Mouse (Mus musculus): ENCODE results near the gene Cables2. TPM values are rescaled to one million over a fixed set of nuclear protein-coding genes. Genes with fewer than 3 reads are reported as not detected.

Cables2 gene
- polyA plus RNA-seq, 1 experiment from 2014 or later, result 14.5 TPM

- Histone ChIP-seq H3K9me3 (no peaks in the 10 kb centered on the region), H3K9ac (no peak overlapping the region), H3K4me2 (no peak overlapping the region), H3K27me3 (replicated peaks) (no peaks in the 10 kb centered on the region), H3K4me1 (peaks cover 7% of the 10 kb centered on the region; the same call in 1 of the 2 replicates), H3K27ac (no peak overlapping the region), H3K4me3 (replicated peaks) (no peak overlapping the region), H3K36me3 (no peaks in the 10 kb centered on the region)
- no peak for ATAC-seq (ENCODE audit: insufficient read depth, low FRiP score, low read depth)
- WGBS, result 80% methylated on average over 12 of the region's 12 CpGs
Observed at GRCm38 (mm10) chr2:180303468-180303867, 30.2 kb upstream of the Cables2 start.

- H3K27me3 ChIP-seq (replicated peaks), result no peaks in the 10 kb centered on the region
- H3K9ac ChIP-seq, result no peak overlapping the region
- no peak overlapping the region for H3K27ac ChIP-seq
- WGBS, result 78% methylated on average over 4 of the region's 4 CpGs
- H3K9me3 ChIP-seq, result no peaks in the 10 kb centered on the region
- no peak overlapping the region for H3K4me2 ChIP-seq
- peaks cover 7% of the 10 kb centered on the region; the same call in 1 of the 2 replicates for H3K4me1 ChIP-seq
- no peaks in the 10 kb centered on the region for H3K36me3 ChIP-seq
- ATAC-seq (ENCODE audit: insufficient read depth, low FRiP score, low read depth), result no peak
- no peak overlapping the region for H3K4me3 ChIP-seq (replicated peaks)
Observed at GRCm38 (mm10) chr2:180302201-180302600, 28.9 kb upstream of the Cables2 start.

GRCm38 (mm10) chr2:180300771-180301170 is 27.5 kb upstream of the Cables2 start:
- no peaks in the 10 kb centered on the region for H3K36me3 ChIP-seq
- H3K27me3 ChIP-seq (replicated peaks), result no peaks in the 10 kb centered on the region
- no peak overlapping the region for H3K4me2 ChIP-seq
- no peak overlapping the region for H3K4me3 ChIP-seq (replicated peaks)
- ATAC-seq (ENCODE audit: insufficient read depth, low FRiP score, low read depth), result peak; percentile 80
- no peak overlapping the region for H3K27ac ChIP-seq
- H3K4me1 ChIP-seq, result 0 out of 2 replicates have a peak, but pooled peaks cover 3% of the 10 kb centered on the region
- WGBS, result 21% methylated on average over 5 of the region's 5 CpGs
- no peak overlapping the region for H3K9ac ChIP-seq
- no peaks in the 10 kb centered on the region for H3K9me3 ChIP-seq

GRCm38 (mm10) chr2:180300252-180300651 is 27.0 kb upstream of the Cables2 start:
- Histone ChIP-seq H3K9me3 (no peaks in the 10 kb centered on the region), H3K36me3 (no peaks in the 10 kb centered on the region), H3K27ac (0 out of 2 replicates have a peak overlapping the region, but pooled peaks have one; percentile 6), H3K27me3 (replicated peaks) (no peaks in the 10 kb centered on the region), H3K4me3 (replicated peaks) (no peak overlapping the region), H3K4me1 (0 out of 2 replicates have a peak, but pooled peaks cover 3% of the 10 kb centered on the region), H3K9ac (no peak overlapping the region), H3K4me2 (no peak overlapping the region)
- WGBS, result 27% methylated on average over 2 of the region's 2 CpGs
- ATAC-seq (ENCODE audit: insufficient read depth, low FRiP score, low read depth), result no peak

GRCm38 (mm10) chr2:180292906-180293305 is 19.6 kb upstream of the Cables2 start:
- no peaks in the 10 kb centered on the region for H3K9me3 ChIP-seq
- H3K27ac ChIP-seq, result no peak overlapping the region
- H3K4me3 ChIP-seq (replicated peaks), result no peak overlapping the region
- H3K4me1 ChIP-seq, result peaks cover 14% of the 10 kb centered on the region; the same call in 1 of the 2 replicates
- 68% methylated on average over 8 of the region's 8 CpGs for WGBS
- H3K36me3 ChIP-seq, result no peaks in the 10 kb centered on the region
- no peak for ATAC-seq (ENCODE audit: insufficient read depth, low FRiP score, low read depth)
- H3K27me3 ChIP-seq (replicated peaks), result no peaks in the 10 kb centered on the region
- no peak overlapping the region for H3K9ac ChIP-seq
- H3K4me2 ChIP-seq, result no peak overlapping the region

- Histone ChIP-seq H3K9ac (no peak overlapping the region), H3K27ac (peak overlapping the region; percentile 38; the same call in 1 of the 2 replicates), H3K27me3 (replicated peaks) (no peaks in the 10 kb centered on the region), H3K9me3 (no peaks in the 10 kb centered on the region), H3K4me2 (no peak overlapping the region), H3K4me1 (peaks cover 14% of the 10 kb centered on the region; the same call in 1 of the 2 replicates), H3K36me3 (no peaks in the 10 kb centered on the region), H3K4me3 (replicated peaks) (no peak overlapping the region)
- 51% methylated on average over 4 of the region's 4 CpGs for WGBS
- ATAC-seq (ENCODE audit: insufficient read depth, low FRiP score, low read depth), result no peak
Observed at GRCm38 (mm10) chr2:180292026-180292425, 18.7 kb upstream of the Cables2 start.

- ATAC-seq (ENCODE audit: insufficient read depth, low FRiP score, low read depth), result no peak; the same call in 1 of the 2 replicates
- no peak overlapping the region for H3K4me3 ChIP-seq (replicated peaks)
- no peaks in the 10 kb centered on the region for H3K36me3 ChIP-seq
- no peak overlapping the region for H3K9ac ChIP-seq
- no peaks in the 10 kb centered on the region for H3K27me3 ChIP-seq (replicated peaks)
- 54% methylated on average over 5 of the region's 5 CpGs for WGBS
- H3K9me3 ChIP-seq, result no peaks in the 10 kb centered on the region
- peaks cover 14% of the 10 kb centered on the region; the same call in 1 of the 2 replicates for H3K4me1 ChIP-seq
- H3K27ac ChIP-seq, result peak overlapping the region; percentile 38; the same call in 1 of the 2 replicates
- H3K4me2 ChIP-seq, result no peak overlapping the region
Observed at GRCm38 (mm10) chr2:180291566-180291965, 18.3 kb upstream of the Cables2 start.

- WGBS, result 49% methylated on average over 6 of the region's 6 CpGs
- Histone ChIP-seq H3K9ac (no peak overlapping the region), H3K36me3 (no peaks in the 10 kb centered on the region), H3K27ac (peak overlapping the region; percentile 92), H3K9me3 (no peaks in the 10 kb centered on the region), H3K4me3 (replicated peaks) (no peak overlapping the region), H3K27me3 (replicated peaks) (no peaks in the 10 kb centered on the region), H3K4me1 (peaks cover 14% of the 10 kb centered on the region; the same call in 1 of the 2 replicates), H3K4me2 (no peak overlapping the region)
- ATAC-seq (ENCODE audit: insufficient read depth, low FRiP score, low read depth), result no peak
Observed at GRCm38 (mm10) chr2:180290503-180290902, 17.2 kb upstream of the Cables2 start.

GRCm38 (mm10) chr2:180289440-180290108 is 16.3 kb upstream of the Cables2 start, which contains the start of gene Rbbp8nl:
Rbbp8nl (minus strand) TSS chr2:180289879.
- H3K27me3 ChIP-seq (replicated peaks), result no peaks in the 10 kb centered on the region
- no peaks in the 10 kb centered on the region for H3K36me3 ChIP-seq
- H3K9ac ChIP-seq, result no peak within 1 kb of the TSS
- ATAC-seq (ENCODE audit: insufficient read depth, low FRiP score, low read depth), result peak; percentile 81
- H3K9me3 ChIP-seq, result no peaks in the 10 kb centered on the region
- peak within 1 kb of the TSS; percentile 92 for H3K27ac ChIP-seq
- H3K4me1 ChIP-seq, result peaks cover 14% of the 10 kb centered on the region; the same call in 1 of the 2 replicates
- WGBS, result 44% methylated on average over 16 of the region's 16 CpGs
- peak within 1 kb of the TSS; percentile 52 for H3K4me2 ChIP-seq
- H3K4me3 ChIP-seq (replicated peaks), result peak within 1 kb of the TSS; percentile 33

- H3K36me3 ChIP-seq, result no peaks in the 10 kb centered on the region
- WGBS, result 37% methylated on average over 11 of the region's 11 CpGs
- no peaks in the 10 kb centered on the region for H3K9me3 ChIP-seq
- peak overlapping the region; percentile 92 for H3K27ac ChIP-seq
- H3K27me3 ChIP-seq (replicated peaks), result no peaks in the 10 kb centered on the region
- H3K4me1 ChIP-seq, result peaks cover 14% of the 10 kb centered on the region; the same call in 1 of the 2 replicates
- peak overlapping the region; percentile 33 for H3K4me3 ChIP-seq (replicated peaks)
- H3K4me2 ChIP-seq, result peak overlapping the region; percentile 52
- no peak for ATAC-seq (ENCODE audit: insufficient read depth, low FRiP score, low read depth)
- H3K9ac ChIP-seq, result no peak overlapping the region
Observed at GRCm38 (mm10) chr2:180288966-180289365, 15.7 kb upstream of the Cables2 start.

- 87% methylated on average over 8 of the region's 8 CpGs for WGBS
Observed at GRCm38 (mm10) chr2:180279321-180279720, 6.0 kb upstream of the Cables2 start.

GRCm38 (mm10) chr2:180277773-180278320 is 4.6 kb upstream of the Cables2 start:
- WGBS, result 58% methylated on average over 8 of the region's 8 CpGs
- Histone ChIP-seq H3K9ac (no peak overlapping the region), H3K36me3 (no peaks in the 10 kb centered on the region), H3K4me1 (peaks cover 30% of the 10 kb centered on the region), H3K27me3 (replicated peaks) (no peaks in the 10 kb centered on the region), H3K4me3 (replicated peaks) (no peak overlapping the region), H3K9me3 (no peaks in the 10 kb centered on the region), H3K4me2 (no peak overlapping the region), H3K27ac (peak overlapping the region; percentile 91)
- no peak for ATAC-seq (ENCODE audit: insufficient read depth, low FRiP score, low read depth)

More at GRCm38 (mm10) chr2:180279321-180279720, 6.0 kb upstream of the Cables2 start:
- ATAC-seq (ENCODE audit: insufficient read depth, low FRiP score, low read depth), result no peak
- H3K27ac ChIP-seq, result no peak overlapping the region
- no peaks in the 10 kb centered on the region for H3K27me3 ChIP-seq (replicated peaks)
- H3K4me1 ChIP-seq, result peaks cover 24% of the 10 kb centered on the region
- H3K9ac ChIP-seq, result no peak overlapping the region
- H3K4me2 ChIP-seq, result no peak overlapping the region
- no peaks in the 10 kb centered on the region for H3K36me3 ChIP-seq
- no peak overlapping the region for H3K4me3 ChIP-seq (replicated peaks)
- H3K9me3 ChIP-seq, result no peaks in the 10 kb centered on the region
